Mouse (Mus musculus) MEL (cell line): ENCODE measurements around the gene Hmgb1. TPM values are rescaled to one million over a fixed set of nuclear protein-coding genes. Genes with fewer than 3 reads are reported as not detected.

Experiments
- DNase-seq: peaks from one replicate; pipeline ENCODE4 v3.0.0; 2011; ENCODE audit warnings: low read depth, low spot score
- H3K27ac ChIP-seq: 2 replicates; pipeline ENCODE4 v1.5.1; 2012; ENCODE audit warnings: low read depth, mild to moderate bottlenecking, control low read depth, low read length, moderate library complexity; ENCODE audit not compliant: control insufficient read depth
- H3K27me3 ChIP-seq, 2 experiments: fragments of 150-350 bp in 1 of 2; sonication (generic) in 1 of 2; 2 replicates each; pipeline ENCODE4 v1.6.1; 2012; ENCODE audit warnings: low read length in 2 of 2, mild to moderate bottlenecking in 2 of 2, improper control_type of control experiment in 1 of 2, moderate library complexity in 1 of 2; ENCODE audit not compliant: insufficient read depth in 2 of 2, control insufficient read depth in 1 of 2
- H3K36me3 ChIP-seq, 2 experiments: 2 replicates each; pipeline ENCODE4 v1.6.1; 2012 to 2014; ENCODE audit warnings: low read length in 2 of 2, improper control_type of control experiment in 1 of 2, inconsistent platforms in 1 of 2, mild to moderate bottlenecking in 1 of 2; ENCODE audit not compliant: insufficient read depth in 2 of 2, control insufficient read depth in 1 of 2
- H3K4me1 ChIP-seq, 2 experiments: fragments of 150-350 bp in 1 of 2; sonication (generic) in 1 of 2; 2 replicates each; pipeline ENCODE4 v1.6.1; 2012; ENCODE audit warnings: low read length in 2 of 2, improper control_type of control experiment in 1 of 2, mild to moderate bottlenecking in 1 of 2; ENCODE audit not compliant: insufficient read depth in 2 of 2, control insufficient read depth in 1 of 2
- H3K4me3 ChIP-seq, 2 experiments: fragments of 150-350 bp in 1 of 2; sonication (generic) in 1 of 2; 2 replicates each; pipeline ENCODE4 v1.5.1; 2012; ENCODE audit warnings: low read depth in 2 of 2, low read length in 2 of 2, mild to moderate bottlenecking in 2 of 2, moderate library complexity in 2 of 2, control low read depth in 1 of 2, improper control_type of control experiment in 1 of 2; ENCODE audit not compliant: control insufficient read depth in 1 of 2, insufficient read depth in 1 of 2
- H3K79me2 ChIP-seq: 2 replicates; pipeline ENCODE4 v1.6.1; 2012; ENCODE audit warnings: mild to moderate bottlenecking, low read length, moderate library complexity; ENCODE audit not compliant: control insufficient read depth, poor library complexity, insufficient read depth
- H3K9ac ChIP-seq: 2 replicates; pipeline ENCODE4 v1.6.1; 2012; ENCODE audit warnings: low read depth, mild to moderate bottlenecking, control low read depth, low read length, moderate library complexity; ENCODE audit not compliant: control insufficient read depth, poor library complexity, severe bottlenecking
- H3K9me3 ChIP-seq: fragments of 150-350 bp; sonication (generic); replicated peaks from 2 replicates; pipeline ENCODE4 v1.6.1; 2012; ENCODE audit warnings: mild to moderate bottlenecking, low read length, improper control_type of control experiment, moderate library complexity; ENCODE audit not compliant: insufficient read depth
- CHD1 ChIP-seq: IDR thresholded peaks from 2 replicates; pipeline ENCODE4 v1.6.1; 2012; ENCODE audit warnings: low read depth, mild to moderate bottlenecking, inconsistent platforms, low read length, improper control_type of control experiment
- CHD2 ChIP-seq: IDR thresholded peaks from 2 replicates; pipeline ENCODE4 v1.6.1; 2011; ENCODE audit warnings: low read length, improper control_type of control experiment
- EP300 ChIP-seq, 2 experiments: IDR thresholded peaks; 2 replicates each; pipeline ENCODE4 v1.6.1; 2011; ENCODE audit warnings: improper control_type of control experiment in 2 of 2, low read length in 2 of 2, low read depth in 1 of 2, mild to moderate bottlenecking in 1 of 2
- HCFC1 ChIP-seq: IDR thresholded peaks from 2 replicates; pipeline ENCODE4 v1.6.1; 2012; ENCODE audit warnings: low read depth, mild to moderate bottlenecking, inconsistent platforms, low read length, improper control_type of control experiment, moderate library complexity
- MAZ ChIP-seq: IDR thresholded peaks from 2 replicates; pipeline ENCODE4 v1.6.1; 2012; ENCODE audit warnings: low read depth, mild to moderate bottlenecking, inconsistent platforms, low read length, improper control_type of control experiment
- MYB ChIP-seq: IDR thresholded peaks from 2 replicates; pipeline ENCODE4 v1.6.1; 2011; ENCODE audit warnings: mild to moderate bottlenecking, low read depth, low read length, improper control_type of control experiment
- POLR2A ChIP-seq, 2 experiments: IDR thresholded peaks; 2 replicates each; pipeline ENCODE4 v1.6.1; 2011 to 2012; ENCODE audit warnings: low read length in 2 of 2, mild to moderate bottlenecking in 2 of 2, control low read depth in 1 of 2, improper control_type of control experiment in 1 of 2, low read depth in 1 of 2, moderate library complexity in 1 of 2; ENCODE audit not compliant: control insufficient read depth in 1 of 2, insufficient read depth in 1 of 2, poor library complexity in 1 of 2
- TAL1 ChIP-seq: IDR thresholded peaks from 2 replicates; pipeline ENCODE4 v1.6.1; 2012; ENCODE audit warnings: mild to moderate bottlenecking, inconsistent platforms, low read length, moderate library complexity, mixed read lengths
- TCF12 ChIP-seq: IDR thresholded peaks from 2 replicates; pipeline ENCODE4 v1.6.1; 2014; ENCODE audit warnings: low read depth, mild to moderate bottlenecking, inconsistent platforms, low read length, improper control_type of control experiment, moderate library complexity
- USF1 ChIP-seq: IDR thresholded peaks from 2 replicates; pipeline ENCODE4 v1.6.1; 2014; ENCODE audit warnings: low read depth, mild to moderate bottlenecking, inconsistent platforms, low read length, improper control_type of control experiment, moderate library complexity
- USF2 ChIP-seq, 2 experiments: IDR thresholded peaks; 2 replicates each; pipeline ENCODE4 v1.6.1; 2011 to 2012; ENCODE audit warnings: improper control_type of control experiment in 2 of 2, low read length in 2 of 2, borderline replicate concordance in 1 of 2, inconsistent platforms in 1 of 2, low read depth in 1 of 2, mild to moderate bottlenecking in 1 of 2; ENCODE audit not compliant: insufficient read depth in 1 of 2
- ZNF384 ChIP-seq: IDR thresholded peaks from 2 replicates; pipeline ENCODE4 v1.6.1; 2012; ENCODE audit warnings: low read depth, mild to moderate bottlenecking, inconsistent platforms, low read length, improper control_type of control experiment
- polyA plus RNA-seq, 2 experiments: library from polyadenylated mRNA; stranded (reverse) in 1 of 2; unstranded in 1 of 2; fragments of >175 nt in 1 of 2; fragments of >200 nt in 1 of 2; gene quantifications; 2 replicates each; pipeline versions ENCODE4 v1.2.1 to v1.2.4; 2012; ENCODE audit warnings: low replicate concordance in 2 of 2, low read depth in 1 of 2; ENCODE audit not compliant: insufficient read length in 2 of 2, insufficient read depth in 1 of 2, missing spikeins in 1 of 2
- total RNA-seq: library from RNA; depleted of rRNA; stranded (reverse); fragments of 300-350 nt; gene quantifications from 2 replicates; pipeline ENCODE4 v1.2.3, GENCODE M21; 2012

Gene Hmgb1
- total and polyA plus RNA-seq, 3 experiments: 600 to 678 TPM; not detected in 1

DNA sequence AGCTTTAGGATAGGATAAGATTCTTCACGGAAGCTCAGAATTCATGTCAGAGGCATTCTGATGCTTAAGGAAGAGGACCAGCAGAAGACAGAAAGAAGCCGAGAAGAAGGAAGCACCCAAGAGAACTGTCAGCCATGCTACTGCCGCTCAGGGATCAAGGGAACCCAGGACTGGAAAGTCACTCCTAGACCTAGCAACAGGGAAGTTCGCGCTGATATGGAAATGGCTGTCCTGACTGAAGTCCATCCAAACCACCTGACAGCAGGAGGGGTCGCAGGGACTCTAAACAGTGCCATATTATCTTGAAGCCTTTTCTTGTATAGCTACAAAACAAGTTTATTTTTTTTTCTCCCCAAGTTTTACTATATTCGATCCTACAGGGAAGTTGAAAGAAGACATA is 9.8 kb downstream of the Hmgb1 start:
- no peaks in the 10 kb centered on the region; a peak in 1 of 4 replicates for H3K27me3 ChIP-seq
- peaks cover 0 to 15% of the 10 kb centered on the region in 2 experiments; a peak in 2 of 4 replicates for H3K36me3 ChIP-seq
- no peak overlapping the region for H3K9ac ChIP-seq
- no peak overlapping the region for H3K27ac ChIP-seq
- H3K9me3 ChIP-seq: no peaks in the 10 kb centered on the region
- TF ChIP-seq MYB: no peak
- no peak for TF ChIP-seq EP300 (IDR thresholded peaks at IDR 0.05; ENCODE audit: low read depth in 1 of 2, low read length in 2 of 2)
- H3K4me3 ChIP-seq: no peak overlapping the region
- peaks cover 12% of the 10 kb centered on the region in 2 experiments for H3K4me1 ChIP-seq
- H3K79me2 ChIP-seq: no peaks in the 10 kb centered on the region
- DNase-seq: no peak

DNA sequence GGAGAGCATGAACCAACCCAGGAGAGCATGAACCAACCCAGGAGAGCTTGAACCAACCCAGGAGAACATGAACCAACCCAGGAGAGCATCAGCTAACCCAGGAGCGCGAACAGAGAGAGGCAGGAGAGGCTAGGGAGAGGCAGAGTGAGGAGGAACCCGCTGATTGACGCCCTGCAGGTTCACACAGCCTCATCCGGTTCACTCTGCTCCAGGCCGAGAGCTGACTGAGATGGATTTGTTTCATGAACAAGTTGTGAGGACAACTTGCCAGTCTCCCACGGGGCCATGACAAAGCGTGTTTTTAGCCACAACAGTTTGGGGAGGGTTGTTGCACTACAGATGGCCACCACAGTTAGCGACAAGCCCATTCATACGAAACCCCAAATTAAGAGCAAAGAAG is 12.0 kb downstream of the Hmgb1 start:
- Histone ChIP-seq H3K4me1 (no peaks in the 10 kb centered on the region), H3K36me3 (no peaks in the 10 kb centered on the region), H3K79me2 (no peaks in the 10 kb centered on the region), H3K27ac (no peak overlapping the region), H3K27me3 (no peaks in the 10 kb centered on the region; a peak in 1 of 4 replicates), H3K9ac (no peak overlapping the region), H3K4me3 (no peak overlapping the region), H3K9me3 (no peaks in the 10 kb centered on the region)
- DNase-seq: no peak
- TF ChIP-seq TCF12 (no peak), HCFC1 (no peak)

DNA sequence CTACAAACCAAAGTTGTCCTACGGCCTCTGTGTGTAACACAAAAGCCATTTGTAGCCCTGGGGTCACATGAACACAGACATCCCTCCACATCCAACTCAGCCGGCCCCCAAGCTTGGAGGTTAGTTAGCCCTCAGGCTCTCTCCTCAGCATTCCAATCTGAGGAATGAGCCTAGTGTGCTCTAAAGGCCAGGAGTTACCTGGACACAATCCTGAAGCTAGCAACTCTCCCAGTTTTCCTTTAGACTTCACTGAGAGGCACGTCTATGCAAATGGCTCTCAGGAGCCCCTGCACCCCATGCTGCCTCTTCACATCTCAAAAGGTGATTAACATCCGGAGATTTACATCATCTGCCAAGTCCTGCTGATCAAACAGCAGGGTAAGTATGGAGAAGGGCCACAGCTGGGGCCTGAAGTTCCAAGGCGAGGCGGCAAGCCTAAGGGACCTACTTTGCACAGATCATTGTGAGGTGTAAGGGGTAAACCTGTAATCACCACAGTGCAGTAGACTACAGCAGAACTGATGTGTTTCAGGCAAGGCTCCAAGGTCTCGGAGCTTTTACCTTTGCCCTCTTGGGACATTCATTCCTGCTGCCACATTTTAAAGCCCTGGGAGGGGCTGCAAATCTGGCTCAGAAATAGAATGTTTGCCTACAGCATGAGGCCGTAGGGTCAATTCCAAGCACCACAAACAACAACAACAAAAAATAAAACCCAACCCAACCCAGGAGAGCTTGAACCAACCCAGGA is 13.3 kb downstream of the Hmgb1 start:
- no peak overlapping the region for H3K9ac ChIP-seq
- H3K4me3 ChIP-seq: no peak overlapping the region
- no peaks in the 10 kb centered on the region for H3K79me2 ChIP-seq
- H3K27ac ChIP-seq: no peak overlapping the region
- H3K36me3 ChIP-seq: no peaks in the 10 kb centered on the region
- no peaks in the 10 kb centered on the region for H3K4me1 ChIP-seq
- TF ChIP-seq CHD2 (no peak), TCF12 (no peak), TAL1 (no peak), USF1 (no peak), CHD1 (no peak), USF2 (IDR thresholded peaks at IDR 0.05; ENCODE audit: borderline replicate concordance in 1 of 2, insufficient read depth in 1 of 2, low read depth in 1 of 2, low read length in 2 of 2) (no peak), ZNF384 (no peak), POLR2A (IDR thresholded peaks at IDR 0.05; ENCODE audit: control insufficient read depth in 1 of 2, insufficient read depth in 1 of 2, low read depth in 1 of 2, low read length in 2 of 2, poor library complexity in 1 of 2) (no peak), MAZ (no peak), HCFC1 (no peak)
- H3K27me3 ChIP-seq: no peaks in the 10 kb centered on the region; a peak in 1 of 4 replicates
- no peaks in the 10 kb centered on the region for H3K9me3 ChIP-seq
- DNase-seq: no peak
